Mouse (Mus musculus): ENCODE data around the gene Ccnd3.

The Ccnd3 gene

DNA sequence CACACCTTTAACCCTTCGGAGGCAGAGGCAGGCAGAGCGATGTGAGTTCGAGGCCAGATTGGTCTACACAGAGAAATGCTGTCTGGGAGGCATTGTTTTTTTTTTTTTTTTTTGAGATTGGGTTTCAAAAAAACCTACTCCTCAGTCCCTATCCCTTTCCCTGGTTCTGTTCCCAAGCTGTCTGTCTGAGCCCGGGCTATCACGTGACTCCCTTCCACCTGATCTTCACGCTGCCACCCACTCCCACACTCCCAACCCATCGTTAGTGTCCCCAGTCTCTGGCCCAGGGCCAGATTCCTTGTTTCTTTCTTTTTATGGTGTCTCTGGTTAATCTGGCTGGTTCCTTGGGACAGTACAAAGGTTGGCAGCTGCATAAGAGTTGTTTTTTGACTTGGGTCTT, 46.2 kb downstream of the Ccnd3 start:
- no peak for DNase-seq (ENCODE audit: low spot score)

DNA sequence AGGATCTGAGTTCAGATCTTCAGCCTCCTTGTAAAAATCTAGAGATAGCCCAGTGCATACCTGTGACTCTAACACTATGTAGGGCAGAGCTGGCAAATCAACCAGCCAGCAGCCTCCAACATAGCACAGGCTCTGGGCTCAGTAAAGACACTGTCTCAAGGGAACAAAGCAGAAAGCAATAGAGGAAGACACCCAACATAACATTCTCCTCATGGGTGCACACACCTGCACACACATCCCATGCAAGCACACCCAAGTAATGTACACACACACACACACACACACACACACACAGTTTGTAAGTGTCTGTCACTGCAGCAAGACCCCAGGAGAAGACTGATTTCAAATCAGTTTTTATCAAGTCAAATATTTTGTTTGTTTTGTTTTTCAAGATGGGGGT, 48.1 kb downstream of the Ccnd3 start:
- no peak for DNase-seq (ENCODE audit: low spot score)

DNA sequence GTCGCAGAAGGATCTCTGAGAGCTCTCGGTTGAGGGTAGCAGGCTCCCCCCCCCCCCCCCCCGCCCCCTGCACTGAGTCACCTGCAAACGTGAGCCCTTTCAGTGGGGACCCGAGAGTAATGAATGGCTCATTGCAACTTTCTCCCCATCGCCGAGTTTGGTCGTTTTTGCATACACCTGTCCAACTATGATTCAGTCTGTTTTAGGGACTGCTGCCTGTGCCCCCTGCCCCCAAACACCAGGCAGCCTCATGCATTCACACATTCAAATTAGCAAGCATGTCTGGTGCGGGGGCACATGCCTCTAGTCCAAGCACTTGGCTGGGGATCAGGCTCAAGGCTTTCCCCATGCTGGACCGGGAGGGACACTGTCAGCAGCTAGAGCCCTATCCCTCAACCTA, 49.8 kb downstream of the Ccnd3 start:
- no peak for DNase-seq (ENCODE audit: low spot score)

GRCm38 (mm10) chr17:47557179-47557578, 52.3 kb downstream of the Ccnd3 start:
- no peak for DNase-seq (ENCODE audit: low spot score)

GRCm38 (mm10) chr17:47559726-47560125, 54.9 kb downstream of the Ccnd3 start:
- DNase-seq (ENCODE audit: low spot score) = peak; percentile 52

DNA sequence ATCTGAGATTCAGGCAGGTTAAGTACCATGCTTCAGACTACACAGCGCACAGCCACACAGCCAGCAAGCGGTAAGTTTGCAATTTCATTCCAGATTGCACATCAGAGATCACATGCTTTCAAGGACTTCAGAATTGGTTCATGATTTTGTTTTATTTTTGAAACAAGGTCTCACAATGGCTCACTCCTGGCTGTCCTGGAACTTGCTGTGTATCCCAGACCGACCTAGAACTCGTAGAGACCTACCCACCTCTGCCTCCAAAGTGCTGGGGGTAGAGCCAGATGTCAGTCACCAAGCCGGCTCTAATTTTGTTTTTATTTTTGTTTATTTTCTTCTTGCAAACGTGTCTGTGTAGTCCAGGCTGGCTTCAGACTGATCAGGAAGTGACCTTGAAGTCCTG, 58.0 kb downstream of the Ccnd3 start:
- no peak for DNase-seq (ENCODE audit: low spot score)

- no peak for DNase-seq (ENCODE audit: low spot score)
Measured at GRCm38 (mm10) chr17:47564612-47565011, 59.8 kb downstream of the Ccnd3 start.

DNA sequence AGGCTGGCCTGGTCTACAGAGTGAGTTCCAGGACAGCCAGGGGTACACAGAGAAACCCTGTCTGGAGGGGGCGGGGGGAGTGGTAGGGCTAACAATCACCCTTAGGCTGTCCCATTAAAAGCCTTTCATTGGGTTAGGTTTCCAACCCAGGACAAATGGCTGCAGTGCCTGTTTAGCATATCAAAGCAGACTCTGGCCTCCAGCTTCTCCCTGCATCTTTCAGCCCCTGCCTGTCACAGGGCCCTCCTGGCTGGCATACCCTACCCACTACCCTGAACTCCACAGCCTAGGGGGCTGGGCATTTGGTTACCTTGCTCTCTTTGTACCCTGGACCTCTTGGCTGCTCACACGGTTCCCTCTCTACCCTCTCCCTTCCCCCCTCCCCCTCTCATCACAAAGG, 61.3 kb downstream of the Ccnd3 start:
- no peak for DNase-seq (ENCODE audit: low spot score)

- no peak for DNase-seq (ENCODE audit: low spot score)
Measured at GRCm38 (mm10) chr17:47567271-47567670, 62.4 kb downstream of the Ccnd3 start.

DNA sequence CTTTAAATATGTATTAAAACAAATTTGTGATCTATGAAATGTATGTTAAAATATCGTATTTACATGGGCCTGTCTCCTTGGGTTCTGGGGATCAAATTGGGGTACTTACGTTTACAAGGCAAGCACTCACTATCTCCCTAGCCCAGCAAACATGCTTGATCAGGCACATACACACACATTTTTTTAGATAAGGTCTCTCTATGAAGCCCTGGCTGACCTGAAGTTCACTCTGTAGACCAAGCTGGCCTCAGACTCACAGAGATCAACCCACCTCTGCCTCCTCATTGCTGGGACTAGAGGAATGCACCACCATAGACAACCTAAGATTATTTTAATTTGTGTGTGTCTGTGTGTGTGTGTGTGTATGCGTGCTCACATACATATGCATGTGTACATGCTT, 63.5 kb downstream of the Ccnd3 start:
- DNase-seq (ENCODE audit: low spot score) = no peak

- no peak for DNase-seq (ENCODE audit: low spot score)
Measured at GRCm38 (mm10) chr17:47568951-47569527, 64.2 kb downstream of the Ccnd3 start.

DNA sequence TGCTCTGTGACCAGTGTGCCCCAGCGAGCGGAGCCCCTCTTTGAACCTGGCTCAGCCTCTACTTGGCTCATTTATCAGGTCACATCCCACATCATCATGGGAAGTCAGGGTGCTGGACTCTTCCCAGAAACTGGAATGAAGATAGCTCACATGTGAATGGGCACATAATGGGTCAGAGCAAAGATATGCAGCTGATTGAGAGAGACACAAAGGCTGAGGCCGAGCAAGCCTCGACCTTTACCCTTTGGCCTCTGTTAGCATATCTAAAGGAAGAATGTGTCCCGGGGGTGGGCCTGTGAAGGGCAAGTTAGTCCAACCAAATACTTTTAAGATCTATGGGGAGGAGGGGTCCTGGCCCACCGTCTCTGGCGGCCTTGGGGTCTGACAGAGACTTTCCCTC, 66.8 kb downstream of the Ccnd3 start:
- no peak for DNase-seq (ENCODE audit: low spot score)

DNA sequence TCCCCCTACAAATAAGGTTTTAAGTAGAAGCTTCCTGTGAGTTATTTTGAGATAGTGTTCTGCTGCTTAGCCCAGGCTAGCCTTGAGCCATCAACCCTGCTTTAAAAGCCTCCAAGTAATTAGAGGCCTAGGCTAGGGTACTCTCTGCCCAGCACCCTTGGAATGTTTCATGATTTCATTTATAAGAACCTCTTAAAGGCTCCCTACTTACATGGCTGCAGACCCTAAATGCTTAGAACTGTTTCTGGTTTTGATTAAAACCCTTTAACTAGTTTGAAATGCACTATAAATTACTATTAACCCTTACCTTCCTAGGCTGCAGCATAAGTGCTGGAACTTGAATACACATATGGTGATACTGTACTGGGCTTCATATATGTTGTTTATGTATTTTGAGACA, 67.6 kb downstream of the Ccnd3 start:
- DNase-seq (ENCODE audit: low spot score) = no peak

GRCm38 (mm10) chr17:47574028-47574427, 69.2 kb downstream of the Ccnd3 start:
- no peak for DNase-seq (ENCODE audit: low spot score)

DNA sequence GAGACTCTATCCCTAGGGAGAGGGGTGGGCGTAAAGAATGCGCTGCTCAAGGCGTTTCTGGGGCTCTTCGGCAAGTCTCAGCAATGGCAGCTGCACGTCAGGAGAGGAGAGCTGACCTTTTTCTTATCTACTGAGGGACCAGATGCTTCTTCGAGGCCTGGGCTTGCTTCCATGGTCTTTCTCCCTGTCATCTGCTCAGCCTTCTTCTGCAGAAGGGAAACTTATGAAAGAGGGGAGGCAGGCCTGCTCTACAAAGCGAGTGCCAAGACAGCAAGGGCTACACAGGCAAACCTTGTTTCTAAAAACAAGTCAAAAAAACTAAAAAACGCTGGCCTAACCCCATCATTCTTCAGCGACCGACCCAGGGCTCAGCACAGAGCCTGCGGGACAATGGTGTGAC, 70.0 kb downstream of the Ccnd3 start:
- DNase-seq (ENCODE audit: low spot score) = no peak

- no peak for DNase-seq (ENCODE audit: low spot score)
Measured at GRCm38 (mm10) chr17:47578655-47579054, 73.8 kb downstream of the Ccnd3 start.

DNA sequence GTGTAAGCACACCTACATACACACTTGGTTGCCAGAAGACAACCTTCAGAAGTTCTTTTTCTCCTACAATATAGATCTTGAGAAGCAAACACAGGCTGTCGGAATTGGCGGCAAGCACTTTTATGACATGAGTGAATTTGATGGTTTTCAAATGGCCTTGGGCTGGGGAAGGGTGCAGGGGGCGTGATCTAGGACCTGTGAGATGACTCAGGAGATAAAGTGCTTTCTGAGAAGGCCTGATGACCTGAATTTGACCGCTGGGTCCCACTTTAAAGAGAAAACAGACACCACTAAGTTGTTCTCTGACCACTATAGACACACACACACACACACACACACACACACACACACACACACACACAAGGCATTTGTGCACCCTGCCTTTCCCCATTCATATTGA, 76.1 kb downstream of the Ccnd3 start:
- DNase-seq (ENCODE audit: low spot score) = no peak

- no peak for DNase-seq (ENCODE audit: low spot score)
Measured at GRCm38 (mm10) chr17:47588517-47588916, 83.7 kb downstream of the Ccnd3 start.

DNA sequence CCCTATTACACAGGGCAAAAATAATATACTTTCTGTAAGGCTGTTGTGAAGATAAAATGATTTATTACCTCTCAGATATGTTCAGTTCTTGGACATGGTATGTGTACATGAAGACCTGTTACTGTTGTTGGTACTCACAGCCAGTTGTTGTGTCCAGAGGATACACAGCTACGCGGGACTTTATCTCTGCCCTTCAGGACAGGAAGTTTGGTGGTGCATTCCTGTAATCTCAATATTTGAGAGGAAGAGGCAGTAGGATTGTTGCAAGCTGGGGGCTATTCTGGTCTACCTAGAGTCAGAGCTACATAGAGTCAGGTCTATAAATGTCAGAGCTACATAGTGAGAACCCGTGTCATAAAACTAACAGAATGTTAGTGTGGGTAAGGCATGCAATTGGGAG, 86.2 kb downstream of the Ccnd3 start:
- DNase-seq (ENCODE audit: low spot score) = no peak

DNA sequence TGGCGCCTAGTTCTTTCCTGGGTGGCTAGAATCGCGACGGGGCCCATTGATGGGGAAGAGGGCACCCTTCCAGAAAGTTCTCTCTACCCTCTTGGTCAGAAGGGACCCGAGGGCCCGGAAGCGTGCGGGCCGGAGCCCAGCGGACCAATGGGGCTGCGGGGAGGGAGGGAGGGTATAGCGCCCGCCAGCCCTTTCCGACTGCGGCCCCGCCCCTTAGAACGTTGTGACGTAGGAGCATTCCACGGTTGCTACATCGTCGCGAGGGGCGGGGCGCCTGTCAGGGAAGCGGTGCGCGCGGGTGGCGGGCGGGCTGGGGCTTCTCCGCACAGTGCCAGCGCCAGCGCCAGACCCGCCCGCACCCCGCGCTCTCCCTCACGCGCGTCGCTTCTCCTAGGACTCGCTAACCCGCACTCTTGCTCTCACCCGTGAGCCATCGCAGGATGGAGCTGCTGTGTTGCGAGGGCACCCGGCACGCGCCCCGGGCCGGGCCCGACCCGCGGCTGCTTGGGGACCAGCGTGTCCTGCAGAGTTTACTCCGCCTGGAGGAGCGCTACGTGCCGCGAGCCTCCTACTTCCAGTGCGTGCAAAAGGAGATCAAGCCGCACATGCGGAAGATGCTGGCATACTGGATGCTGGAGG, 88.5 kb downstream of the Ccnd3 start:
- peak; percentile 98 for DNase-seq (ENCODE audit: low spot score)

DNA sequence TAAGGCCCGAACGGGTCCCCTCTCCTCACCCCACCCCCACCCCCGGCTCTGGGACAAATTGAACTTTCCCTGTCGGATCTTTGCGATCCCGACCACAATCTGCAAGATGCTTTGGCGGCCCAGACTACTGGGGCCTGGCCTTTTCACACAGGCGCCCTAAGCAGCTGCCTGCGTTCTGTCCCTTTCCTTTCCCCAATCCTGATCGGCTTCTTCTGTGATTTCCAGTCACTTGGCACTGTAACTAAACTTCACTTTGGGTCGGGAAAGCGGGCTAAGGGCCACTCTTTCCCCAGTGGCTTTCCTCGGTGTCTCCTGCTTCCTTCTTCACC, 89.0 kb downstream of the Ccnd3 start:
- DNase-seq (ENCODE audit: low spot score) = no peak

DNA sequence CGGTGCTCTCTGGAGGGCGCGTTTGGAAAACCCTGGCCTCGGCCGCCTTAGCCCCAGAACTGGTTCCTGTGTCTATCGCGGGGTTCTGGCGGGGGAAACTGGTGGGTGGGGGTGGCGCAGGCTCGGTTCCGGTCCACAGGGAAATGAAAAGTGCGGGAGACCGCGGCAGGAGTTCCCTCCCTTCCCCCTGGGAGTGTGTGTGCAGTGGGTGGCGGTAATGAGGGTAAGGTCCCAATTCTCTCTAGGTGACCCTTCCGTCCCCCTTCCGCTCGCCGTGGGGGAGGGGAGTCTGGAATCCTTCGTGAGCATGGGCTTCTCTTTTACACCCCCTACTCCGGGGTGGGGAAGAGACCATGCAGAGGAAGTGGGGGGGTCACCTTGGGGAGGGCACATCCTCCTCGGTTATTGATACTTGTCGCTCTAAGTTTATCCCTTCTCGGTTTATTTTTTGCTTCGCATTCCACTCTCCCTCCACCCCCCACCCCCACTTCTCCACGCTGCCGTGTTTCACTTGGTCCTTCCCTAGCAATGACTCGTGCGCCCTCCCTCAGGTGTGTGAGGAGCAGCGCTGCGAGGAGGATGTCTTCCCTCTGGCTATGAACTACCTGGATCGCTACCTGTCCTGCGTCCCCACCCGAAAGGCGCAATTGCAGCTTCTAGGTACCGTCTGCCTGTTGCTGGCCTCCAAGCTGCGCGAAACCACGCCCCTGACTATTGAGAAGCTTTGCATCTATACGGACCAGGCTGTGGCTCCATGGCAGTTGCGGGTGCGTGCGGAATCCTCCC, 89.5 kb downstream of the Ccnd3 start:
- peak; percentile 69 for DNase-seq (ENCODE audit: low spot score)

DNA sequence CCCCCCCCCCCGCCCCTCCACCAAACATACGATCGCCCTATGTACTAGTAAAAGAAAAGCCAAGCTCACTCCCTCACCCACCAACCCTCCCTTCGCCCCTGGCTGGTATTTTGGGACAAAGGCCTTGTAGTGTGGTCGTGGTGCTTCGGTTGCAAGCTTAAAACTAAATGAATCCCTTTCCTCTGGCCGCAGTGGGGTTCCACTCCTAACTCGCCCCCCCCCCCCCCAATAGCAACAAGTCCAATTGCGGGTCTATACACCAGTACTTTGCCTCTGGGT, 90.1 kb downstream of the Ccnd3 start:
- no peak for DNase-seq (ENCODE audit: low spot score)

All from testis, postnatal 10 days (tissue).